Mouse (Mus musculus): ENCODE measurements around the gene Acap1.
"Not testable (repeated sequence)": the region's sequence is repeated elsewhere in the genome, so short reads cannot be mapped to it uniquely, and the experiment has no call there.

Gene Acap1

GRCm38 (mm10) chr11:69870289-69871069 is 24.9 kb downstream of the Acap1 start:
- no peak for DNase-seq

- DNase-seq: no peak
Observed at GRCm38 (mm10) chr11:69867335-69867734, 28.0 kb downstream of the Acap1 start.

- no peak for DNase-seq
Observed at GRCm38 (mm10) chr11:69865561-69865960, 29.8 kb downstream of the Acap1 start.

- DNase-seq: no peak
Observed at GRCm38 (mm10) chr11:69864138-69864860, 31.0 kb downstream of the Acap1 start.

- DNase-seq: not testable (repeated sequence)
Observed at GRCm38 (mm10) chr11:69863729-69864128, 31.6 kb downstream of the Acap1 start.

- DNase-seq: no peak
Observed at GRCm38 (mm10) chr11:69858113-69858998, 37.0 kb downstream of the Acap1 start, which contains the start of gene Tnk1. TSS of gene Tnk1 (minus strand) at chr11:69858730.

- peak; percentile 78 for DNase-seq
Observed at GRCm38 (mm10) chr11:69855347-69855746, 40.0 kb downstream of the Acap1 start.

- DNase-seq: no peak
Observed at GRCm38 (mm10) chr11:69854680-69855079, 40.7 kb downstream of the Acap1 start.

- DNase-seq: peak in 1 of 2 experiments; percentile 19
Observed at GRCm38 (mm10) chr11:69853994-69854393, 41.3 kb downstream of the Acap1 start.

- DNase-seq: peak in 1 of 2 experiments; percentile 31
Observed at GRCm38 (mm10) chr11:69850754-69851153, 44.6 kb downstream of the Acap1 start.

GRCm38 (mm10) chr11:69849884-69850283 is 45.5 kb downstream of the Acap1 start:
- DNase-seq: no peak

GRCm38 (mm10) chr11:69849128-69849527 is 46.2 kb downstream of the Acap1 start:
- DNase-seq: no peak

- no peak for DNase-seq
Observed at GRCm38 (mm10) chr11:69848021-69848420, 47.3 kb downstream of the Acap1 start.

- DNase-seq: no peak
Observed at GRCm38 (mm10) chr11:69846738-69847688, 48.3 kb downstream of the Acap1 start.

- DNase-seq: peak; percentile 93
Observed at GRCm38 (mm10) chr11:69846198-69846680, 49.1 kb downstream of the Acap1 start, which contains the start of gene Plscr3. TSS of gene Plscr3 (plus strand) at chr11:69846376.

GRCm38 (mm10) chr11:69838714-69839104 is 56.6 kb downstream of the Acap1 start:
- no peak for DNase-seq

- DNase-seq: peak; percentile 91 to 94
Observed at GRCm38 (mm10) chr11:69837952-69838713, 57.2 kb downstream of the Acap1 start, which contains the start of gene Tmem256. TSS of gene Tmem256 (plus strand) at chr11:69838514.

- DNase-seq: no peak
Observed at GRCm38 (mm10) chr11:69837604-69837951, 57.8 kb downstream of the Acap1 start, which contains the start of gene Nlgn2. TSS of gene Nlgn2 (minus strand) at chr11:69837784.

- no peak for DNase-seq
Observed at GRCm38 (mm10) chr11:69836703-69837576, 58.4 kb downstream of the Acap1 start.

- no peak for DNase-seq
Observed at GRCm38 (mm10) chr11:69835966-69836335, 59.4 kb downstream of the Acap1 start.
